Mouse (Mus musculus) megakaryocyte, adult 5-6 weeks (primary cell): ENCODE data around the gene Rusc2. TPM values are rescaled to one million over a fixed set of nuclear protein-coding genes. Genes with fewer than 3 reads are reported as not detected.

Source experiments
- ATAC-seq: 2 replicates; pipeline ENCODE4 v1.8.0; 2016; ENCODE audit warnings: mild to moderate bottlenecking, inconsistent platforms; ENCODE audit not compliant: poor library complexity, severe bottlenecking
- total RNA-seq, 2 experiments: library from RNA; stranded (forward) in 1 of 2; stranded (reverse) in 1 of 2; fragments of 153-499, 151-499 nt in 1 of 2; fragments of 221-1000, 200-1000 nt in 1 of 2; gene quantifications; 2 replicates each; pipeline versions ENCODE4 v1.2.3 to v1.2.4; 2015 to 2017

Gene Rusc2
- total RNA-seq, 2 experiments from 2014 or later, result 2.3 to 3.0 TPM

- ATAC-seq, result no peak
Measured at GRCm38 (mm10) chr4:43407071-43407920, 25.5 kb downstream of the Rusc2 start.

- ATAC-seq, result no peak
Measured at GRCm38 (mm10) chr4:43414761-43415160, 33.0 kb downstream of the Rusc2 start.

- ATAC-seq, result no peak
Measured at GRCm38 (mm10) chr4:43415221-43416070, 33.7 kb downstream of the Rusc2 start.

DNA sequence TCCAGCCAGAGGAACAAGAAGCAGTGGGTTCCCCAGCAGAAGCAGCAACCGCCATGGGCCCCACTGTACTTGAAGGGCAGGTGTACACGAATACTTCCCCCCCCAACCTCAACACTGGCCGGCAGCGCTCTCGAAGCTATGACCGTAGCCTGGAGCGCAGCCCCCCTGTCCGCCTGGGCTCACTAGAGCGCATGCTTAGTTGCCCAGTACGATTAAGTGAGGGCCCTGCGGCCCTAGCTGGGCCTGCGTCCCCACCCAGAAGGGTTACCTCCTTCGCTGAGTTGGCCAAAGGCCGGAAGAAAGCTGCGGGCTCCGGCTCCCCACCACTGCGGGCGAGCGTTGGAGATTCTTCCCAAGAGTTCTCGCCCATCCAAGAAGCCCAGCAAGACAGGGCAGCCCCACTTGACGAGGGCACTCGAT, 34.3 kb downstream of the Rusc2 start:
- ATAC-seq, result no peak

DNA sequence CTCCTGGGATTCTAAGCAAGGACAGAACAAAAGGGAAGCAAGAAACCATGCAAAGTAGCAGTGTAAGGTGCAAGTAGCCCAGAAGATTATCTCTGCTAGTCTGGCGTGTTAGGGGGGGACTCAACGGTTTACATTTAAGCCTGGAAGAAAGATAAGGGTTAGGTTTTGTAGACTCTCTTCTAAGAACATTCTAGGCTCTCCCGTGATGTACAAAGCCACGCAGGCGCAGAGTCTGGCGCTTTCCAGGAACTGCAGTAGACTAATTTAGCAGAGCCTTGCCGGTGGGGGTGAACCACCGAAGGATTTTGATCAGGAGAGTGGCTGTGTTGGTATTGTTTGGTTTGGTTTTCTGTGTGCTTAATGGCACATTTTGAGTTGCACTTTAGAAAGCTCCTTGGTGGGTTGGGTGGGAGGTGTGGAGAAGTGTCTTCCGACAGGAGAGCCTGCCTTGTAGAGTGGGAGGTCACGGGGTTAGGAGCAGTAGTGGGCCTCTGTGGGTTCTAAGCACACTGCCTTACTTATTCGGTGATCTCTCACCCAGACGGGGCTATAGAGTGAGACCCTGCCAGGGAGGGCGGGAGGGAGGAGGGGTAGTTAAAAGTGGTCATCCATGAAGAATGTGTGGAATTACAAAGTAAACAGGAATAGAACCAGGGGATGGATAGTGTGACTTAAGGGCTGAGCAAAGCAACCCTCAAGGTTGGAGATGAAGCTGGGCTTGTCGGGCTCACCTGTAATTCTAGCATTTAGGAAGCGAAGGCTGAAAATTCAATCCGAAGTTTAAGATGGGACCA, 35.7 kb downstream of the Rusc2 start:
- ATAC-seq, result no peak

- no peak for ATAC-seq
Measured at GRCm38 (mm10) chr4:43418450-43418849, 36.7 kb downstream of the Rusc2 start.

- ATAC-seq, result no peak
Measured at GRCm38 (mm10) chr4:43418973-43419656, 37.3 kb downstream of the Rusc2 start.

GRCm38 (mm10) chr4:43419801-43420281, 38.1 kb downstream of the Rusc2 start:
- ATAC-seq, result peak; percentile 66

GRCm38 (mm10) chr4:43420305-43420704, 38.5 kb downstream of the Rusc2 start:
- peak; percentile 80 for ATAC-seq

GRCm38 (mm10) chr4:43421632-43422240, 40.0 kb downstream of the Rusc2 start:
- ATAC-seq, result no peak

- ATAC-seq, result no peak
Measured at GRCm38 (mm10) chr4:43423267-43423934, 41.6 kb downstream of the Rusc2 start.

GRCm38 (mm10) chr4:43424072-43424471, 42.3 kb downstream of the Rusc2 start:
- ATAC-seq, result no peak

DNA sequence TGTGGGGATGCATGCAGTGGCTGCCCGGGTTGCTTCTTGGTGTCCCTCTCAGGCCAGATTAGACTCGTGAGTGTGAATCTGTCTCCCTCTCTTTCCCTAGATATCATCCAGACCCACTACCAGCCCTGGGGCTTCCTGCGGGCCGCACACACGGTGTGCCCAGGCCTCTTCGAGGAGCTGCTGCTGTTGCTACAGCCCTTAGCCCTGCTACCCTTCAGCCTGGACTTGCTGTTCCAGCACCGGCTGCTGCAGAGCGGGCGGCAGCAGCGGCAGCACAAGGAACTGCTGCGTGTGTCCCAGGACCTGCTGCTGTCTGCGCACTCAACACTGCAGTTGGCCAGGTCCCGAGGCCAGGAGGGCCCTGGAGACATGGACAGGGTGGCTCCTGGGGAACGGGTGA, 43.4 kb downstream of the Rusc2 start:
- no peak for ATAC-seq

- no peak for ATAC-seq
Measured at GRCm38 (mm10) chr4:43425648-43426380, 44.0 kb downstream of the Rusc2 start.

- no peak for ATAC-seq
Measured at GRCm38 (mm10) chr4:43426487-43426886, 44.7 kb downstream of the Rusc2 start.

GRCm38 (mm10) chr4:43427501-43428179, 45.9 kb downstream of the Rusc2 start:
- ATAC-seq, result peak; percentile 67

GRCm38 (mm10) chr4:43428180-43428861, 46.5 kb downstream of the Rusc2 start:
- no peak for ATAC-seq
